Mouse (Mus musculus): ENCODE results near the gene Fat4.
A peak's percentile ranks its signal among the peaks of the same experiment; 100 is the strongest.

Gene Fat4

DNA sequence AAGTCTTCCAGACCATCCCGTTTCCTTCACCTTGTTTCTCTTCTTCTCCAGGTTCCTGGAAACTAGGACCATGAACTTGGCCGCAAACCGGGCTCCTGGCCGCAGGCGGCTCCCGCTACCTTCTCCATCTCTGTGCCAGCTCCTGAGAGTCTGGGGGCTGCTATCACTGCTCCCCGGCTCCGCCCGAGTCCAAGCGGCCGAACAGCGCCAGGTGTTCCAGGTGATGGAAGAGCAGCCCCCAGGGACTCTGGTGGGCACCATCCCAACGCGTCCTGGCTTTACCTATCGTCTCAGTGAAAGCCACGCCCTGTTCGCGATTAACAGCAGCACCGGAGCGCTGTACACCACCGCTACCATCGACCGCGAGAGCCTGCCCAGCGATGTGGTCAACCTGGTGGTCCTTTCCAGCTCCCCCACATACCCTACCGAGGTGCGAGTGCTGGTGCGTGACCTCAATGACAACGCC, at the start of gene Fat4:
Gene Fat4, plus strand, starts transcription at position 51 of the 466 bp plus-strand sequence.
- DNase-seq: peak; percentile 13

DNA sequence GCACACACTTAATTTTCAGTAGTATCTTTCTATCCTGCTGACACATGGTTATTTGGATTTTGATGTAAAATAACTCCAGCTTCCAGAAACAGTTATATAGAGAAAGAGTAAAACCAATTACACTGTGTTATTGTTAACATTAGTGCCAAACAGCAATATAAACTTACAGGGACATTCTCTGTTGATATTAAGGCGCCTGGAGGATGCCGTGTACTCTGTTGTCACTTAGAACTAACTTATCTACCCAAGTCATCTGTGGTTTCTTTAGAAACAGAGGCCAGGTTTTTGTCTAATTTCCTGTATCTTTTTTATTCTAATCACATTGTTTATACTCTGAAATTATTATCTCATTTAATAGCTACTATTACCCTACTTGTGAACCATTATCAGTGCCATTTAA, 47.3 kb upstream of the Fat4 start:
- no peak for DNase-seq

DNA sequence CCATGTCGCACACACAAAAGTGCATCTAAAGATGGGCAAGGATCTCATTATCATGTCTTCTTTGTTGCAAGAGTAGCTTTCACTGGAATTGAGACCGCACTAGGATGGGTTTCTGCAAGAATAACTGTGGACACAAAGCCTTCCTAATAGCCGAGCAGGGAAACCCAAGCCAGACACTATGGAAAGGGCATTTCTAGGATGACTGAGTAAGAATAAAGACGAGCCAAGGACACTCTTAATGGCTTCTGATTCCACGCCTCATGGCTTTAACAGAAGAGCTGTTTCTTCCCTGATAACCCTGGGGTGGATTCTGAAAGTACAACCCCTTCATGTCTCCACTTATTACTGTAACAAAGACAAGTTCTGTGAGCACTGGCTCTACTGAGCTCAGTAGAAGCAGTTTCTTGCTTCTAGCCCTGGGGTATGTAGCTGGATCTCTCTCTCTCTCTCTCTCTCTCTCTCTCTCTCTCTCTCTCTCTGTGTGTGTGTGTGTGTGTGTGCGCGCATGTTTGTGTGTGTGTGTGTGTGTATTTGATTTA, 43.7 kb upstream of the Fat4 start:
- no peak for DNase-seq

DNA sequence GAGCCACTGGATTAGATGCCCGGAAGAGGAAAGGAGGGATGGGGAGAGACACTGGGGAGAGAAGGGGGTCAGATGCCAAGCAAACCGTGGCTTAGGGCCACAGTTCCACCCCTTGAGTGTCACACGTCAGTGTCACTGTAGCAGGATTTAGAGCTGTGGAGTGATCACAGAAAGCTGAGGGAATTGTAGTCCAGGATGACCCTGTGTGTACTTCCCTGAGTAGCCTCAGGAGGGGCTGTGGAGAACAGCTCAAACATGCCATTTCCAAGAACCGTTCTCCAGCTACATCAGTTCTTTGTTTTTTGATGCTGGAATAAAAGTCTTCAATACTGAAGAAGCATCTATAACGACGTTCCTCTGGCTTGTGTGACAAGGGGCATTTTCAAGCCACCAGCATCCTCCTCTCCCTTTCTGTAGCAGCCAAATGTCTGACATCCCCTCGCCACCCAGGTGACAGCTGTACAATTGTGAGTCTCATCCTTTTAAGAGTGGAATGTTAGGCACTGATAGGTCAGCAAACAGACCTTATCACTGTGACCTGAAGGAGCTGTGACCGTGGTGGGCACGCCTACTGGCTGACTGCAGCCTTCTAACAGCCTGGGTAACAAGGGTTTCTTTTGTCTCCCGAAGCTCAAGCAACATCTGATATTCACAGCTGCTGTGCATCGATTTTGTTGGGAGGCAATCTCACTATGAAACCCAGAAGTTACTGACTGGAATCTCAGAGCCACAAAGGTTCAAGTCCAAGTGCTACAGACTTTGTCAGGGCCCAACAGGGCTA, 39.9 kb upstream of the Fat4 start:
- peak; percentile 6 for DNase-seq

DNA sequence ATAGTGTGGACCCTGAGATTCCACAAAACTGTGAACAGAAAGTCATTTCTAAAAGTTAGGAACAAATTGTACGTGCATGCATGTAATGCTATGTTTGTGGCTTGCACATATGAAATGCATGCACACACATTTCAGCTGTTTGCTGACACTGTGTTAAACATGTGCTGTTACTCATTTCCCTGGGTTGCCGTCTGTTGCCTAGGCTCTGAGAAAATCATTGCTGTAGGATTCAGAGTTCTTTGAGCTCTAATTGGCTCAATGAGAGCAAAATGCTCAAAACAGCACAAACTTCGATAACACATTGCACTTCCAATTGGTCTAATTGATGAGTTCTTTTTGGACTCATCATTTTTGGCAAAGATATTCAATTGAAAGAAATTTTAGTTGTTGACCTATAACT, 37.7 kb upstream of the Fat4 start:
- DNase-seq: no peak

DNA sequence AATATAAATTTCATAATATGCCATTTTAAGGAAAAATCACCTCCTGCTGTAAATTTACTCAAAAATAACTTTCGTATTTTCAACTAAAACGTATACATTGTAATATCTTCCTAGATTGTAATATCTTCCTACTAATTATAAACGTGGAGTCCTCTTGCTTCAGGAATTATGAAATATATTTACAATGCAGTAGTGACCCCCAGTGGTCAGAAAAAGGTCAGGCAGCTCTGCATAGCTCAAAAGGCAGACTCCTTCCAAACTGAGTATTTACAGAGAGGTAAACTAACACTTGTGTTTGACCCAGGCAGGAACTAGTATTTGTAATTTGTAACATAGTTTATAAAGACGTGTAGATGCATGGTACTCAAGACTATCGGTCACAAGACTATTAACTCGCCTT, 37.2 kb upstream of the Fat4 start:
- DNase-seq: peak; percentile 76

DNA sequence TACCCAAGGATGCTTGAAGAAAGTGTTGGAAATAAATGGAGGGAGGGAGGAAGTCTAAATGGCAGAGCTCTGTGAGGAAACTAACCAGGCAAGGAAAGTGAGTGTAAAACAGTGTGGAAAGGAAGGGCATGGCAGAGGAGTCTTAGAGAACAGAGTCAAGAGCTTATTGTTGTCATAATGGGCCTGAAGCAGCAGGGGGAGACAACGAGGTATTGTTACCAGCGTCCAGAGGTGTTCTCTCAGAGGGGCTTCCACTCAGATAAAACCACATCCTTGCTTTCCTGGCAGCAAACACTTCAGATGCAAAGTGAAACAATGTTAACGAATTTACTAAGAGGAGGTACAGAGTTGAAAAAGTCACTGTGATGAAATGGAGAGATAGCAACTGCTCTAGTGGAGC, 33.1 kb upstream of the Fat4 start:
- peak; percentile 11 for DNase-seq

DNA sequence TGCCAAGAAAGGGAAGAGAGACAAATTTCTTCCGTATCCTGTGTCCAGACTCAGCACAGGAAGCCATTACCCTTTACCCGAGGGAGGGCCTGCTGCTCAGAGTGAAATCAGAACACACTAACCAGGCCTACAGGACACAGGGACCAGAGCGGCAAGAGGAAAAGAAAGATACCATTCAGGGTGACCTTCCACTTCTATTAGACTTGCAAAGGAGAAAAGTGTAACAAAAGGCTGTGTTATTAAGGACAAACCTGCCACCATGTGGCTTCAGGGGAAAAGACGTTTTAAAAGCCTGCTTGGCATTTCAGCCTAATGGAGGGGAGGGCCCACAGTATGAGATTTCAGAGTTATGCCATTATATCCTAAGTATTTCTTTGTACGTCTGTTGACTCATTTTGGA, 26.1 kb upstream of the Fat4 start:
- no peak for DNase-seq

DNA sequence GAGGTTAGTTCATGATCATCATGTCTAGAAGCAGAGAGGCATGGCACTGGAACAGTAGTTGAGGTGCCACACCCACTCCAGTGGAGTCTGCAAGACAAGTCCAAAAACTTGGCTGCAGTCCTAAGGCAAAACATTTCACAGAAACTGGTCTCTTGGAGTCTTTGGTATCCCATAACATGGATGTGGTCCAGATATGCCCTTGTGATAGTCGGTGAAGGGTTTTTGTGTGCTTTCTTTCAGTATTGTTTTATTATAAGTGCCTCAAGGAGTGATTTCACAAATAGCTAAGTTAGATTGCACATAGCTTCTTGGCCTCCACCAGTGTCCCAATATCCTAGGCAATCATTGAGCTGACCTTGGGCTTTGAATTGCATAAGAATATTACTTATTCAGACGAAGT, 15.4 kb upstream of the Fat4 start:
- DNase-seq: no peak

DNA sequence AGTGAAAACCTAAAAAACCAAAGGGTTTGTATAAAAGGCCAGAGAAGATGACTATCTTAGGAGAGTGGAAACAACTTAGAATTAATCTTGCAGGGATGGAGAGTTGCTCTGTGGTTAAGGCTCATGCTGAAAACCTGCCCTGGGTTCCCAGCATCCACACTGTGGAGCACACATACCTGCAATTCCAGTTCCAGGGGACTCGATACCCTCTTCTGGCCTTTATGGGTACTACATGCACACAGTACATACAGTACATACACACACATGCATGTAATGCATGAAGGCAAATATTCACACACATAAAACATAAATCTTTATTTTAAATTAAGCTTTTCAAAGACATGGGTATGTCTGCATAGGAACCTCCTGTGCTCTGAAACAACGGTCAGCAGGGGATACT, 10.9 kb upstream of the Fat4 start:
- DNase-seq: no peak

DNA sequence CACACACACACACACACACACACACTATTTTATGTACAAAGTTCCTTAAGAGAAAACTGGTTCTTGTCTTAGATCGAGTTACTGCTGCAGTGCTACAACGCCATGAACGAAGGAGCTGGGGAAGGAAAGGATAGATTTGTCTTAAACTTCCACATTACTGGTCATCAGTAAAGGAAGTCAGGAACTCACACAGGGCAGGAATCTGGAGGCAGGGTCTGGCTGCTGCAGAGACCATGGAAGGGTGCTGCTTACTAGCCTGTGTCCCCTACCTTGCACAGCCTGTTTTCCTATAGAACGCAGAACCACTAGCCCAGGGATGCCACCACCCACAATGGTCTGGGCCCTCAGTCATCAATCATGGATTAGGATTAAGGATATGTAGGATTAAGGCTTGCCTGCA, 10.0 kb upstream of the Fat4 start:
- DNase-seq: no peak

DNA sequence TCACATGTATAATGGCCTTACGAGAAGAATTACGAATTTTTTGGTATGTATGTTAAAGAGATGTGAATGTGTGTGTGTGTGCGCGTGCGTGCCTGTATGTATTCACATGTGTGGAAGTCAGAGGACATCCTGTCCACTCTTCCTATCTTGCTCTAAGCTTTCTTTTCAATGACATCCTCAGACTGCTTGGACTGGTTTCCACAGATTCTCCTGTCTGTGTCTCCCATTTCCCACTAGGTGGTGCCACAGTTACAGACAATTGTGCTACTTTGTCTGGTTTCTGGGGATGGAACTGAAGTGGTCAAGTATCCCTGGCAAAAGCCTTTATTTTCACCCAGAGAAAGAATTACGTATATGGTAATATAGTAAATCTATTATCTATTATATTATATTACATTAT, 4.0 kb upstream of the Fat4 start:
- DNase-seq: peak; percentile 71

DNA sequence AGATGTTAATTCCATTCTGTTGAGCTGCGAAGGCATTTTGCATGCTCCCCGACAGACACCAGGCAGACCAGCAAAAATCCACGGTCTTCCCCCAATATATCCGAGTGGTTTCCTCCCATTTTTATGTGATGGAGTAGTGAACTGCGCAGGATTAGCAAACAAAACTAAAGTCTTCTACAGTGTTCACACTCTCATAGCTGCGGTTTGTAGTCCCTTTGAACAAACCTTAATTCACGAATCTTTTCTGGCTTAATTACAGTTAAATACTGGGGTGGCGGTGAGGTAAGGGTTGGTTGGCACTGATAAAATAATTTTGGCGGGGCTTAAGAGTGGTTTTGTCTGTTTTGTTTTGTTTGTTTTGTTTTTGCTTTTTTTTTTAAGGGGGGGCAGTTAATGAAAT, 3.1 kb upstream of the Fat4 start:
- no peak for DNase-seq

DNA sequence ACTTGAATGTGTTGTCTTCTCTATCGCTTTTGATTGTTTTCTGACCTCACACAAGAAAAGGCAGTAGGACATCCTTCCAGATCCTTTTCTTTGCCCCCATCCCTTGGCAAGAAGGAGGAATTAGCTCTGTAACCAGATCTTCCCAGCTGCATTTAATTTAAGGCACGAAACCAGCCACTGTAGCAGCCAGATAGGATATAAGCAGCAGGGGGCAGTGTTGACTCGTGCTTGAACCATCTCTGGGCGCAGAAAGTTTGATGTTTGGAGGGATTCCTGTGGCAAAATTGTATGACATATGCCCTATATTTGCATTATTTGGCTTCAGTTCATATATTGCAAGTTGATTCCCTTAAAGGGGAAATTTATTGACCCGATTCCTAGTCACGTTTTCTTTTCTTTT, 2.5 kb upstream of the Fat4 start:
- peak; percentile 90 for DNase-seq

DNA sequence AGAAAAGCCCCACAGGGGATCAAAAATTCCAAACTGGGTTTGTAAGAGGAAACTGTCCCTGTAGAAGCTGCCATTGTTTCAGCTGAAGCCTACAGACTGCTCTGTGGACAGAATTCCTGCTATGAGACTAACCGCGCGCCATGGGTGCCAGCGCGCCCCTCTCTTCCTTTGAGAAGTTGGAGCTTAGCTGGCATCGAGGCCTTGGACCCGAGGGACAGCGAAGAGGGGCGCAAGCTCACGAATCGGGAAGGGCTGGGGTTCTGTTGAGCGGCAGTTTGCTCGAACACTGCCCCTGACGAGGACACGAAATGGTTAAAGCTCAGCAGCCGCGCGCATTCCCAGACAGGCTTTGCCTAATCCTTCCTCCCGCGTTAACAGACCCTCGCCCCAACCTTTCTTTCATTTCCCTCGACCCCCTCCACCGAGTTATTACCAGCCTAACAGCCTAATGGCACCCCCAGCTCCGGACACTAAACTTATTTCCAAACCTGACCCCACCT, 1.8 kb upstream of the Fat4 start:
- DNase-seq: peak; percentile 62

DNA sequence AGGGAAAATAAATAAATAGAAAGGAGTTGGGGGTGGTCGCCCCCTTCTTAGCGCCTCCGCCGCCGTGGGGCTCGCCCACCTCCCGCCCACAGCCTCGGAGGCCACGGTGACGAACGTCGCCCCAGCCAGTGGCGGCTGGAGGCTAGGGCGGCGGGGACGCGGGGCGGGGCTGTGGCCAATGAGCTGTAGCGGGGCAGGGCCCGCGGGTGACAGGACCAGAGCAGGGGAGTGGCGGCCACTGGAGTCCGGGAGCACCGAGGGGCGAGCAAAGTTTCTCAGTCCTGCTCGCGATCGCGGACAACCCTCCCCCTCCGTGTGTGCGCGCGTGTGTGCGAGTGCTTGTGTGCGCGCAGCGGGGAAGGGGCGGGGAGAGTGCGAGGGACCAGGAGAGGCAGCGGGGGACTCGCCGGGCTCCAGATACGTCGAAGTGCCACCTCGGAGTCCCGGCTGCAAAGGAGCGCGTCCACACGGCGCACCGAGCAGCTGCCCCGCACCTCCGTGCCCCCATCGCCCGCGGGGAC, 1.2 kb upstream of the Fat4 start:
- DNase-seq: peak; percentile 94

DNA sequence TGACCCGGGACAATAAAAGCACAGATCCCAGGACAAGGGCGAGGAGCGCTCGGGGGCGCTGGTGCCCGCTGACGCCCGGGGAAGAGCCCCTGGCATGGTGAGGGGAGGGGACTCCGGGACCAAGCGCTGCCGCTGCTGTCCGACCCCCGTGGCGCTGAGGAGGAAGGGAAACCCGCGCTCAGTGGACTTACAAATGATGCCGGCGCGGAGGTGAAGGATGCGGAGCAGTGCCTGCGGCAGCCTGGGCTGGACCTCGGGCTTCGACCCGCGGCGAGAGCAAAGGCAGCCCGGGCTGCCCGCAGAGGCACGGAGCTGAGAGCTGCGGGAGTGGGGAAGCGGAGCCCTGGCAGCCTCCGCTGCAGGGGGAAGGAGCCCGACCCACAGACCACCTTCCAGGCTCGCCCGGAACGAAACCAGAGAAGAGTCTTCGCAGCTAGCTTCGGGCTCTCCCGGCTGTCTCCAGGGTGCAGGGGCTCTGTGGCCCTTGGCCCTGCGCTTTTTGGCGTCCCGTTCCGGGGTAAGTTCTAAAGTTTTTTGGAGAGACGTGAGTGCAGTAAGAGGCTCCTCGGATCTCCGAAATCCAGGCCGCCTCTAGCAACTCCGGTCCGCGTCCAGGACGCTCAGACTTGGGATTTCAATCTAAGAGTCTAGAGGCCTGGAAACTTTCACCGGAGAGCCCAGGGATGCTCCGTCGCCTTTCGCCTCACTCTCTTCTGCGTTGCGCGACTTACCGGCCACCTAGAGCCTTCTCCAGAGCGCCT, 499 bp upstream of the Fat4 start:
- DNase-seq: peak; percentile 56

DNA sequence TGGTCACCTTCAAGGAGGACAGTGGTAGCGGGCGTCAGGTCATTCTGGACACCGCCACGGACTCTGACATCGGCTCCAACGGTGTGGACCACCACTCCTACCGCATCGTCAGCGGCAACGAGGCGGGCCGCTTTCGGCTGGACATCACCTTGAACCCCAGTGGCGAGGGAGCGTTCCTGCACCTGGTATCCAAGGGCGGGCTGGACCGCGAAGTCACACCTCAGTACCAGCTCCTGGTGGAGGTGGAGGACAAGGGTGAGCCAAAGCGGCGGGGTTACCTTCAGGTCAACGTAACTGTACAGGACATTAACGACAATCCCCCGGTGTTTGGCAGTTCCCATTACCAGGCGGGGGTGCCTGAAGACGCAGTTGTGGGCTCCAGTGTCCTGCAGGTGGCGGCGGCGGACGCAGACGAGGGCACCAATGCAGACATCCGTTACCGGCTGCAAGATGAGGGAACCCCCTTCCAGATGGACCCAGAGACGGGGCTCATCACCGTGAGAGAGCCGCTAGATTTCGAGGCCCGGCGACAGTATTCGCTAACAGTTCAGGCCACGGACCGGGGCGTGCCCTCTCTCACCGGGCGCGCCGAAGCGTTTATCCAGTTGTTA, 746 bp downstream of the Fat4 start:
- peak; percentile 60 for DNase-seq

DNA sequence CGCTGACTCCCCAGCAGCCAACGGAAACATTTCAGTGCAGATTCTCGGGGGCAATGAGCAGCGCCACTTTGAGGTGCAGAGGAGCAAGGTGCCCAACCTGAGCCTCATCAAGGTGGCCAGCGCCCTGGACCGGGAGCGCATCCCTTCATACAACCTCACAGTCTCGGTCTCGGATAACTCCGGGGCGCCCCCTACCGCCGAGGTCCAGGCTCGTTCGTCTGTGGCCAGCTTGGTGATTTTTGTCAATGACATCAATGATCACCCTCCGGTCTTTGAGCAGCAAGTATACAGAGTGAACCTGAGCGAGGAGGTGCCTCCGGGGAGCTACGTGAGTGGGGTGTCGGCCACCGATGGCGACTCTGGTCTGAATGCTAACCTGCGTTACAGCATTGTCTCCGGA, 1.4 kb downstream of the Fat4 start:
- peak; percentile 77 for DNase-seq

DNA sequence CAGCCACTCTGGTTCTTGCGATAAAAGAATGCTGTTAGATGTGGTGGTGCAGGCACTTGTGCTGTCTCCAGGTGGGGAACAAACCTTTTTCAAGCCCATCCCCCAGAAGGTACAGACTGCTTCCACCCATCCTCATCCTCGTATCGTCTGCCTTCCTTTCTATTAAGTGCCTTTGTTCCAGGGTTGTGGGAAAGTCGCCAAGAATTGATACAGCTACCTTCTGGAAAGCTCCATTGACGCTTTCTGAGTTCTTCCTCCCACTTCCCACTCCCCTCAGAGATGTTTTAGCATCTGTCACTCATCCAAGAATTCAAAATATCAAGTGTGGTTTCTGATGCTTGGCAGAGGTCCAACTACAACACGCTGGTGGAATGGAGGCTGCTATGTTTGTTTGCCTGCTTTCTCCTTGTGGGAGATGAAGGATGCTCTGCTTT, 6.1 kb downstream of the Fat4 start:
- DNase-seq: peak; percentile 19

DNA sequence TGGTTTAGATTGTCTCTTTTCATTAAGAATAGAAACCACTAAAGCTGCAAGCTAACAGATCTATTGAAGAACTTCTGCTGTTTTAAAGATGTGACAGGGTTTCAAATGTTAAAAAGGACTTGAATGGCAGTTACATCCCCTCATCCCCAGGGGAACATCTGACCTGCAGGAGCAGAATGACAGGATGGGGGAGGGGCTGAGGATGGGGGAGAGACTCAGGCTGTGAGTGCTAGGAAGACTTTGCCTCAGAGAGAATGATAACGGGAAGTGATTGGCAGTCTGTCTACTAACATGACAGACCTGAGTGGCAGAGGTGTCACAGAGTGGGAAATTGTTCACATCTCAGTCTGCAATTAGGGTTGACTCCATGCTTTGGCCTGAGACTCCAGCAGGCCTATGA, 14.1 kb downstream of the Fat4 start:
- DNase-seq: no peak

DNA sequence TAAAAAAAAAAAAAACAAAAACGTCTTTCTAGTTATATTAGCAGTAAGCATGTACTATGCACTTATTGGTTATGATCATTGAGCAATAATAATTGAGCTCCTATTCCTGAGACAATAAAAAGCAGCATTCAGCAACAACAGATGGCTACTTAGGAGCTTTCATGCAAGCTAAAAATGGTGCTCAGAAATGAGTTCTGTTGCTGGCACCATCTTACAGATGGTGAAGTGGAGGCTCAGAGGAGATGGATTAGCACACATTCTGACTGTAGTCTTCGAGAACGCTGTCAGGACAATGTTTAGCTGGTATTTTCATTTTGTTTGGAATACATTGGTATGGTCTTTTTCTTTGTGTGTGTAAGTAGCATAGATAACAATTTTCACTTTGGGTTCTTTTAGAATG, 20.1 kb downstream of the Fat4 start:
- DNase-seq: no peak
